Mouse (Mus musculus): ENCODE measurements around the gene Marc1. TPM values are rescaled to one million over a fixed set of nuclear protein-coding genes. Genes with fewer than 3 reads are reported as not detected.
A peak's percentile ranks its signal among the peaks of the same experiment; 100 is the strongest.

The Marc1 gene
- polyA plus RNA-seq, 1 experiment from 2014 or later: 0.23 TPM

DNA sequence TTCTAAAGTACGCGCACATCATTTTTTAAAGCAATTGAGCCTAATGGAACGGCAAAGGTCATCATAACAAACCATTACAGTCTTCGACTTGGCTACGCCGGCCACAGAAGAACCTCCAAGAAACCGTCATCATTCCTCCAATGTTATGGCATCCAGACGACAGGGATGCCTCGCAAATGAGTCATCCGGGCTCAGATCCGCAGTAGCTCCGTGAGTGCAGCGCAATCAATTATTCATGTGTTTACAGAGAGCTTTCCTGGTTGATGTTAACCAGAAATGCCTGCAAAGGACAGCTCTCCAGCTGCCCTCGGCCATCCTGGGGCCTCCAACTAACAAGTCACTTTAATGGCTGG, 29.0 kb downstream of the Marc1 start:
- WGBS: 23% methylated on average over 14 of the region's 14 CpGs
- Histone ChIP-seq H3K27ac (no peak overlapping the region), H3K36me3 (no peaks in the 10 kb centered on the region), H3K9ac (no peak overlapping the region), H3K9me3 (no peaks in the 10 kb centered on the region), H3K4me2 (no peak overlapping the region), H3K4me1 (no peaks in the 10 kb centered on the region), H3K4me3 (no peak overlapping the region), H3K27me3 (peaks cover 8% of the 10 kb centered on the region; the same call in 1 of the 2 replicates)
- no peak for ATAC-seq (ENCODE audit: insufficient number of reproducible peaks, low FRiP score, low TSS enrichment, low read depth)

- no peak overlapping the region for H3K4me3 ChIP-seq
- no peak overlapping the region for H3K27ac ChIP-seq
- H3K27me3 ChIP-seq: peaks cover 10% of the 10 kb centered on the region; the same call in 1 of the 2 replicates
- H3K4me1 ChIP-seq: no peaks in the 10 kb centered on the region
- no peaks in the 10 kb centered on the region for H3K36me3 ChIP-seq
- no peak overlapping the region for H3K4me2 ChIP-seq
- 46% methylated on average over 10 of the region's 10 CpGs for WGBS
- H3K9ac ChIP-seq: no peak overlapping the region
- ATAC-seq (ENCODE audit: insufficient number of reproducible peaks, low FRiP score, low TSS enrichment, low read depth): no peak
- no peaks in the 10 kb centered on the region for H3K9me3 ChIP-seq
Observed at GRCm38 (mm10) chr1:184781286-184782160, 29.6 kb downstream of the Marc1 start.

DNA sequence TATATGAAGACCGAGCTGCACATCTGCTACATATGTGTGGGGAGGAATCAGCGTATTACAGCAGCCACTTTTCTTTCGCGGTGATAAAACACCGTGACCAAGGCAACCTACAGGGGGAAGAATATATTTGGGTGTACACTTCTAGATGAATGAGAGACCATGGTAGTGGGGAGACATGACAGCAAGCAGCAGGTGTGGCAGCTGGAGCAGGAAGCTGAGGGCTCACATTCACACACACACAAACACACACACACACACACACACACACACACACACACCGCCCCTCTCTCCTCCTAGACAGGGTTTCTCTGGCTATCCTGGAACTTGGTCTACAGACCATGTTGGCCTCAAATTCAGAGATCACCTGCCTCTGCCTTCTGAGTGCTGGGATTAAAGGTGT, 33.0 kb downstream of the Marc1 start:
- ATAC-seq (ENCODE audit: insufficient number of reproducible peaks, low FRiP score, low TSS enrichment, low read depth): no peak
- 75% methylated on average over 6 of the region's 6 CpGs for WGBS
- no peak overlapping the region for H3K4me3 ChIP-seq
- H3K27ac ChIP-seq: no peak overlapping the region
- H3K4me2 ChIP-seq: no peak overlapping the region
- no peaks in the 10 kb centered on the region for H3K9me3 ChIP-seq
- H3K36me3 ChIP-seq: no peaks in the 10 kb centered on the region
- H3K4me1 ChIP-seq: no peaks in the 10 kb centered on the region
- no peak overlapping the region for H3K9ac ChIP-seq
- peaks cover 13% of the 10 kb centered on the region; the same call in 1 of the 2 replicates for H3K27me3 ChIP-seq

- no peak for ATAC-seq (ENCODE audit: insufficient number of reproducible peaks, low FRiP score, low TSS enrichment, low read depth)
- H3K4me2 ChIP-seq: no peak overlapping the region
- 33% methylated on average over 22 of the region's 22 CpGs for WGBS
- H3K9me3 ChIP-seq: no peaks in the 10 kb centered on the region
- no peak overlapping the region for H3K4me3 ChIP-seq
- no peak overlapping the region for H3K9ac ChIP-seq
- H3K36me3 ChIP-seq: no peaks in the 10 kb centered on the region
- peaks cover 11% of the 10 kb centered on the region; the same call in 1 of the 2 replicates for H3K27me3 ChIP-seq
- H3K27ac ChIP-seq: no peak overlapping the region
- H3K4me1 ChIP-seq: peaks cover under 1% of the 10 kb centered on the region; the same call in 1 of the 2 replicates
Observed at GRCm38 (mm10) chr1:184777061-184777795, 33.9 kb downstream of the Marc1 start.

GRCm38 (mm10) chr1:184775289-184775688, 35.8 kb downstream of the Marc1 start:
- Histone ChIP-seq H3K4me2 (no peak overlapping the region), H3K4me1 (peaks cover 9% of the 10 kb centered on the region; the same call in 1 of the 2 replicates), H3K36me3 (no peaks in the 10 kb centered on the region), H3K27me3 (peaks cover 11% of the 10 kb centered on the region; the same call in 1 of the 2 replicates), H3K9ac (no peak overlapping the region), H3K9me3 (no peaks in the 10 kb centered on the region), H3K4me3 (no peak overlapping the region), H3K27ac (no peak overlapping the region)
- WGBS: 63% methylated on average over 9 of the region's 9 CpGs
- no peak for ATAC-seq (ENCODE audit: insufficient number of reproducible peaks, low FRiP score, low TSS enrichment, low read depth)

GRCm38 (mm10) chr1:184771891-184772249, 39.2 kb downstream of the Marc1 start:
- no peaks in the 10 kb centered on the region for H3K9me3 ChIP-seq
- H3K36me3 ChIP-seq: no peaks in the 10 kb centered on the region
- H3K4me3 ChIP-seq: no peak overlapping the region
- peaks cover 9% of the 10 kb centered on the region; the same call in 1 of the 2 replicates for H3K4me1 ChIP-seq
- H3K27me3 ChIP-seq: 0 out of 2 replicates have a peak, but pooled peaks cover 4% of the 10 kb centered on the region
- no peak overlapping the region for H3K27ac ChIP-seq
- no peak overlapping the region for H3K9ac ChIP-seq
- no peak for ATAC-seq (ENCODE audit: insufficient number of reproducible peaks, low FRiP score, low TSS enrichment, low read depth)
- 12% methylated on average over 9 of the region's 9 CpGs for WGBS
- 0 out of 2 replicates have a peak overlapping the region, but pooled peaks have one; percentile 17 for H3K4me2 ChIP-seq

DNA sequence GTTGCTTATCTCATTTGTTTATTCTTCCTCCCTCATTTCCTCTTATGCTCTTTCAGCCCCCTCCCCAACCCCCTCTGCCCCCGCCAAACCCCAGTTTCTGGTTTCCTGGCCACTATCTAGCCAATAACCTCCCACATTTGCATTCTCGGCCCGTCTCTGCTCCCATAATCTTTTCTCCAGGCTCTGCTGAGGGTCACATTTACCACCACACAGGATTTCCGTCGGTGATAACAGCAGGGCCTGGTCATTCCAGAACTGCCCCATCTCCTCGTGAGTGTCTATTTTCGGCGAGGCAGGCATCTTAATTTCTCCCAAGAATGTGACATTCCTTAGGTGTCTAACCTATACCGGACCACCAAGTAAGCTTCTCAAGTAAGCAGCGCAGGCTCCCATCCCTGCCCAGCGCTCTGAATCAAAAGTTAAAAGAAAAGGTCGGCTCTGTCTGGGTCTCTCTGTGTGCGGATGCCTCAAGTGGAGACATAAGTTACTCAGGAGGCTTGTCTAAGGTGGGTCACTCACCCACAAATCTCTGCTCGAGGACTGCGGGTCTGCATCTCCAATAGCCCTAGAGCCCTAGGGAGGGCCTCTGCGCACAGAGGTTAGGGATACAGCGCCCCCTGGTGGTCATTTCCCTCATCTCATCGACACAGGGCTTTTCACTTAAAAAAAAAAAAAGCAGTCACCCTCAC, 39.8 kb downstream of the Marc1 start:
- no peak overlapping the region for H3K9ac ChIP-seq
- H3K36me3 ChIP-seq: no peaks in the 10 kb centered on the region
- H3K4me1 ChIP-seq: peaks cover 9% of the 10 kb centered on the region; the same call in 1 of the 2 replicates
- 0 out of 2 replicates have a peak overlapping the region, but pooled peaks have one; percentile 17 for H3K4me2 ChIP-seq
- H3K27me3 ChIP-seq: 0 out of 2 replicates have a peak, but pooled peaks cover 4% of the 10 kb centered on the region
- no peak for ATAC-seq (ENCODE audit: insufficient number of reproducible peaks, low FRiP score, low TSS enrichment, low read depth)
- no peak overlapping the region for H3K27ac ChIP-seq
- H3K9me3 ChIP-seq: no peaks in the 10 kb centered on the region
- 17% methylated on average over 18 of the region's 18 CpGs for WGBS
- H3K4me3 ChIP-seq: no peak overlapping the region

DNA sequence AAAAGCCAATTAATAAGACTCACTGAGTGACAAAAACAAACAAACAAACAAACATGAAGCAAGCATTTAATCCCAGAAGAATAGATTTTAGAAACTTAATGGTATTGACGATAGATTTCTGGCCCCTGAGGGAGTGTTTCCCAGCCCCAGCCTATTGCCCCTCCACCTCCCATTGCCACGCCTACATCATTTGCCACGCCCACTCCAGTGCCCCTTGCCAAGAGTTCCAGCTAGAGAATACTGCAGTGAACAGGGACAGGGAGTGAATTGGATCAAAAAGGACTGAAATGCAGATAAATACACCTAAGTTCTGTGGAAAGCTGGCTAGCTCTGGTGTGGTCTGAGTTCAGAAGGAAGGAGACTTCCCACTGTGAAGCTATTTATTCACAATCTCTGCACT, 47.2 kb downstream of the Marc1 start:
- Histone ChIP-seq H3K9me3 (no peaks in the 10 kb centered on the region), H3K27ac (no peak overlapping the region), H3K36me3 (no peaks in the 10 kb centered on the region), H3K9ac (no peak overlapping the region), H3K4me2 (no peak overlapping the region), H3K4me1 (0 out of 2 replicates have a peak, but pooled peaks cover 8% of the 10 kb centered on the region), H3K4me3 (no peak overlapping the region), H3K27me3 (no peaks in the 10 kb centered on the region)
- 21% methylated on average over 3 of the region's 3 CpGs for WGBS
- ATAC-seq (ENCODE audit: insufficient number of reproducible peaks, low FRiP score, low TSS enrichment, low read depth): no peak

DNA sequence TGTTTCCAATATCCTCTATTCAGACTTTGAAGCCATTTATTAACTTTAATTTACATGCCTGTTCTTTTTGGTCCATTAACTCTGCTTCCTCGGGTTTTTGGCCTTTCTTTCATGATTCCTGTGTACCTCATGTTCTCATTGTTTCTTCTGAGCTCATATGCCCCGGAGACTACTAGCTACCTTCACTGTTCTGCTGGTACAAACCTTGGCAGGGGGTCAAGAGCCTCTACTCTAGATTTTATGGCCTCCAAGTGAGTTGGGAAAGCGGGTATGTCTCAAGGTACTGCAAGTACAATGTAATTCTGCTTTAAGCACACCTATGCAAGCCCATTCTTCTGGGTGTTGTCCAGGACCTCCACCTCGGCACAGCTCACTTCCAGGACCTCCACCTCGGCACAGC, 48.2 kb downstream of the Marc1 start:
- Histone ChIP-seq H3K4me3 (no peak overlapping the region), H3K36me3 (no peaks in the 10 kb centered on the region), H3K4me1 (0 out of 2 replicates have a peak, but pooled peaks cover 8% of the 10 kb centered on the region), H3K4me2 (no peak overlapping the region), H3K27me3 (no peaks in the 10 kb centered on the region), H3K27ac (no peak overlapping the region), H3K9me3 (no peaks in the 10 kb centered on the region), H3K9ac (no peak overlapping the region)
- 43% methylated on average over 5 of the region's 5 CpGs for WGBS
- ATAC-seq (ENCODE audit: insufficient number of reproducible peaks, low FRiP score, low TSS enrichment, low read depth): 0 out of 2 replicates have a peak, but pooled peaks have one; percentile 40

GRCm38 (mm10) chr1:184761988-184762387, 49.1 kb downstream of the Marc1 start:
- H3K9me3 ChIP-seq: no peaks in the 10 kb centered on the region
- no peak overlapping the region for H3K4me3 ChIP-seq
- no peak for ATAC-seq (ENCODE audit: insufficient number of reproducible peaks, low FRiP score, low TSS enrichment, low read depth)
- WGBS: 63% methylated on average over 4 of the region's 4 CpGs
- 0 out of 2 replicates have a peak, but pooled peaks cover 8% of the 10 kb centered on the region for H3K4me1 ChIP-seq
- H3K27me3 ChIP-seq: no peaks in the 10 kb centered on the region
- no peak overlapping the region for H3K4me2 ChIP-seq
- no peak overlapping the region for H3K27ac ChIP-seq
- H3K36me3 ChIP-seq: no peaks in the 10 kb centered on the region
- no peak overlapping the region for H3K9ac ChIP-seq

DNA sequence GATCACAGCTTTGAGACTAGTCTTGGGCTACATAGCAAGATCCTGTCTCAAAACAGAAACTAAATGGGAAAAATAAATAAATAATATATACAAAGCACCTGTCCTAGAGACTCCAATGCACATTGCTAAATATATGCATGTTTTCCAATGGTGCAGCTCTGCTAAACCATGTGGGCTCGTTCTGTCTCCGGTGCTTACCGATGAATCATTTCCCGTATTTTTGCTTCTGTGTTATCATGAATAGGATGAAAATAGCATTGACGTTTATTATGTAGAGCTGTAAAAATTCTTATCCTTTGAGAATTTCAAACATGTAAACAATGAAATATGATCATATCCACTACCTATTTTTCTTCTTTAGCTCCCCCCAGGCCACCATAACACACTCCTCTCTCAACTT, 58.4 kb downstream of the Marc1 start:
- Histone ChIP-seq H3K9ac (no peak overlapping the region), H3K4me3 (no peak overlapping the region), H3K36me3 (no peaks in the 10 kb centered on the region), H3K27me3 (0 out of 2 replicates have a peak, but pooled peaks cover 3% of the 10 kb centered on the region), H3K9me3 (no peaks in the 10 kb centered on the region), H3K4me2 (no peak overlapping the region), H3K27ac (no peak overlapping the region), H3K4me1 (0 out of 2 replicates have a peak, but pooled peaks cover 4% of the 10 kb centered on the region)
- ATAC-seq (ENCODE audit: insufficient number of reproducible peaks, low FRiP score, low TSS enrichment, low read depth): no peak
- 79% methylated on average over 5 of the region's 5 CpGs for WGBS
